Mouse (Mus musculus): ENCODE measurements around the gene Ttyh1.

DNA sequence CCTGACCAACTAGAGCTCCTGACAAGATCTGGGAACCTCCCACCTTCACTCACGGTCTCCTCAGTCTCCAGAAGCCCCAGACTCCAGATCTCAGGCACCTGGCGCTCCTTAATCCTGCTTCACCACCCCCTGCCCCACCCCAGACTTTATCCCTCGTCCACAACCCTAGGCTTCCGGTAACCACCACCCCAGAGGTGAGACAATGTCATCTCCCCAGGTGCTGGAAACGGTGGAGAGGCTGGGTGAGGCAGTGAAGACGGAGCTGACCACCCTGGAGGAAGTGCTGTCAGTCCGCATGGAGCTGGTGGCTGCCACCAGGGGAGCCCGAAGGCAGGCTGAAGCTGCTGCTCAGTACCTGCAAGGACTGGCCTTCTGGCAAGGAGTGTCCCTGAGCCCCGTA, 6.1 kb downstream of the Ttyh1 start:
- no peak for TF ChIP-seq POLR2A (IDR thresholded peaks at IDR 0.05; ENCODE audit: borderline replicate concordance, control insufficient read depth, low read depth, low read length)
- TF ChIP-seq CTCF (IDR thresholded peaks at IDR 0.05; ENCODE audit: control insufficient read depth, insufficient read depth, low read length): no peak

Measured in bone marrow, adult 2 months (tissue).